Mouse (Mus musculus) cerebellum, postnatal 10 days (tissue): ENCODE measurements at regions not wholly inside any gene's neighbourhood (a gene's known extent, or its start where the extent isn't known, plus 50 kb on each side); places are given as distances from the start of the nearest gene placed in this dataset.

ENCODE experiments used
- DNase-seq, 2 experiments: peaks; one replicate each; pipeline ENCODE4 v3.0.0; 2021; ENCODE audit warnings: mixed read lengths in 2 of 2

DNA sequence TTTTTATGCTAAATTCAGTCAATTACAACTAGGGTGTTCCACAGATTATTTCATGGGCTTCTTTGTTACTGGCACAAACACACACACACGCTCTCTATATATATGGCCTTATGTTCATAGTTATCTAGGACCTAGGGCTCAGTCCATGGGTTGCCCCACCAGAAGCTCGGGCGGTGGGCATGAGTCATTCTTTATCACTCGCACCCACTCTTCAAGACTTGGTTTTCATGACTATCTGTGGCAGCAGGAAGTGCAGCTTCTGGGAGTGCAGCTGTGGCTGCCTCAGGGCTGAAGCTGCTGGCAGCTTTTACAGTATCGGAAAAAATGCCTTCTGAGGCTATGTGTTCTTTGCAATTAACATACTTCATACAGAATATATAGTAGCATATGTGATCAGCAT, 198.7 kb downstream of the Ipo11 start:
- DNase-seq = no peak

DNA sequence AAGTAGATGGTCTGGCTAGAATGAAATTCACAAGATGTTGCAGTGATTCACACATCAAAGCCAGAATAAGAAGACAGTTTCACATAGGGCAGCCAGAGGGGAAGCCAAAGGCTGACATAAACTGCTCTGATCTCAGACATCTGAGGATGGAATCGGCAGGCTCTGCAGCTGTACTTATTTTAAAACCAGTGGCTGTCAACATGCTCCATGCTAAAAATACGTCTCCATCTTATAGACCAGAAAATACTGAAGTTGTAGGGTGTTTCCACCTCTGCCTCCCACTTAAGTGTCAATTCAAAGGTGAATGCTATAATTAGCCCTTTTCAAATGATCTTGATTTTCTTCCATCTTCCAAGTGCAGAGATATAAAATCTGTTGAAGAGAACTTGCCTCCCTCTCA, 202.4 kb downstream of the Ipo11 start:
- DNase-seq = no peak

DNA sequence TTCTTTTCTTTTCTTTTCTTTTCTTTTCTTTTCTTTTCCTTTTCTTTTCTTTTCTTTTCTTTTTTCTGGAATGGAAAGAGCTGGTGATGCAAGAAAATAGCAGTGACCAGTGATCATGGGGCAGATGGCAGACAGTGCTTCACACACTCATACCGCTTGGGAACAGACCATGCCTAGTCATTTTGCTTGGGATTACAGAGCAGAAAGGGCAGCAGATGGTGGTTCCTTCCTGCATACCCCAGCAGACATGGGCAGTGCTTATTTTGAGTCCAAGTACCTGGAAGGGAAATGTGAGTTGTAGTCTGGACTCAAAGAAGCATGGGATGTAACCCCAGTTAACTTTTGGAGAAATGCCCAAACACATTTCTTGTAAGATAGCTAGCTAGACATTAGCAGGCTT, 203.9 kb downstream of the Ipo11 start:
- peak; percentile 59 to 69 for DNase-seq

DNA sequence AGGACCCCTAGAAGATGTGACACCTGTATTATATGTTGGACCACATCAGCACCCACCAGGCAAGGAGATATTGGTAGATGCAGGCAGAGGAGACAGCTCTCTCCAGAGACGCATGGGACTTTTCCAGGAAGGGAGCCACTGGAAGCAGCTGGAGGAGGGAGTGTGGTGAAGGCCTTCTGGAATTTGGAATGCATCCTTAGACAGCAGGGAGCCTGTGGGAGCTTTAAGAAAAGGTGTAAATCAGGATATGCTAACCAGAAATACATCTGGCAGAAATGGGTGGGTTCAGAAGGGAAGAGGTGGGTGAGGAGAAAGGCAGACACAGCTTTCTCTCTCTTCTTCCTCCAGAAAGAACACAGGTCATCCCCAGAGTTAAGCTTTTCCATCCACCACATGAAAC, 213.4 kb downstream of the Ipo11 start:
- DNase-seq = no peak

DNA sequence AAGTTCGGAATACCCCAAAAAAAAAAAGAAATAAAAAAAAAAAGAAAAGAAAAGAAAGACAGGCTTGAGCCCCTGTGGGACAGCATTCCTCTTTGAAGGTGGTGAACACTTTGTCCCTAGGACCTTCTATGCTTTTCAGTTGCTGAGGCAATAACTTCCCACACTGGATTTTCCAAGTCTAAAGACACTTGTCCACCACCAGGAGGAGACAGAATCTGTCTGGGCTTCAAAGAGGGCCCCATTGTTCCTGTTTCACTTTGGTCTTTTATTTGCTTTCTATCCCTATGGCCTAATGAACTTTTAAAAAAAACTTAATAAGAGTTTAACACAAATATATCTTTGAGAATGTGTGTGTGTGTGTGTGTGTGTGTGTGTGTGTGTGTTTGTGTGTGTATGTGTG, 215.6 kb downstream of the Ipo11 start:
- no peak for DNase-seq

DNA sequence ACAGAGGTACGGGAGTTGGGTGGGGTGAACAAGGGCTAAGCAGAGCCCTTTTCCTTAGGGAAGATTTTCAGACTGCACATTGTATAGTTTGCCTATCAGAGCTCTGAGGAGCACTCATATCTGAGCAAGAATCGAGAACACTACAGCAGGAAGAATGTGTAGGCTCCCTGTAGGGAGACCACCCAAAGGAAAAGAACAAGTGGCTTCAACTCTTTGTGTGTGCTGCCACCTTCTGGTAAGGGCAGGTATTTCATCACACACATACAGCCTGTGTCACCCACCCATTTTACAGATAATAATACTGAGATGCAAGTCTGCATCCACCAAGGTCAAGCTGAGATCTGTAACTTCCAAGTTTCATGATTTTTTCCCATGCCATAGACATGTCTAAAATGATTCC, 221.0 kb downstream of the Ipo11 start:
- DNase-seq = peak; percentile 55 to 58

DNA sequence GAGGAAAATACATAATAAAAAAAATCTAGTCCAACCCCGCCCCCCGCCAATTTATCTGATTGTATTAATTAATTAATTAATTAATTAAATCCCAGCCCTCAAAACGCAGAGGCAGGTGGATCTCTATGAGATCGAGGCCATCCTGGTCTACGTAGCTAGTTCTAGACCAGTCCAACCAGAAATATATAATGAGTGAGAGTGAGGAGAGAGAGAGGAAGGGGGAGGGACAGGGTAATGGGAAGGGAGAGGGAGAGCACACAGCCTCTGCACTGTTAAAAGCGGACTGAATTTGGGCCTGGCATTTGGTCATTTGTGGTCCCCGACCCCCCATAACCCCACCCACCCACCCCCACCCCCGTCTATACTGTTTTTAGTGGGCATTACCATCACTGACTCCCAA, 221.5 kb downstream of the Ipo11 start:
- DNase-seq = no peak

DNA sequence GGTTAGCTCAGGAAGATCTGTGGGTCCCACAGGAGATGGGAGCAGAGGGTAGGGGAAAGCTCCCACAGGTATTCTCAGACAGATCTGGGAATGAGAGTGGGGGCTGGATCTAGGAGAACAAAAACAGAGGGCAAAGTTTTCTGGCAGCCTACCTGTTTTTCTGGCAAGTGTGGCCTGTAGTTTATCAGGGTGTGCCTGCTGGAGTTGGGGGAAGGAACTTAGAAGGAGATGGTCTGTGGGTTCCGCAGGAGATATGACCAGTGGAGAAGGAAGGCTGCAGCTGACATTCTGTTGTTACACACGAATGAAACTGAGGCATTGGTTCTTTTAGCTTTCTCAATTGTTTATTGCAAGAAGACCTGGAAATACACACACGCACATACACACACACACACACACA, 226.2 kb downstream of the Ipo11 start:
- no peak for DNase-seq

DNA sequence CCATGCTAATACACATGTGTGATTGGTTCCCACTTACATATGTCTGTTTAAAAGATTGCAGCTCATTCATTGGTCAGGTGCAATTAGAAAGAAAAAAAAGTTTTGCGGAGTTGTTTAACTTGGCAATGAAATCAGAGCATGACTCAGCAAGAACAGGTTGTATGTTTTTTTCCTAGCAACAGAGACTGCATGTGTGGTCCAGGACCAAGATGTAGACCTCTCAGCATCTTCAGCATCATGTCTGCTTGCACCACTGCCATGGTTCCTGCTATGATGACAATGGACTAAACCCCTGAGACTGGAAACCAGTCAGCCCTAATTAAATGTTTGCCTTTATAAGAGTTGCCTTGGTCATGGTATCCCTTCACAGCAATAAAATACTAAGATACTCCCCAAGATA, 236.4 kb downstream of the Ipo11 start:
- DNase-seq = no peak

DNA sequence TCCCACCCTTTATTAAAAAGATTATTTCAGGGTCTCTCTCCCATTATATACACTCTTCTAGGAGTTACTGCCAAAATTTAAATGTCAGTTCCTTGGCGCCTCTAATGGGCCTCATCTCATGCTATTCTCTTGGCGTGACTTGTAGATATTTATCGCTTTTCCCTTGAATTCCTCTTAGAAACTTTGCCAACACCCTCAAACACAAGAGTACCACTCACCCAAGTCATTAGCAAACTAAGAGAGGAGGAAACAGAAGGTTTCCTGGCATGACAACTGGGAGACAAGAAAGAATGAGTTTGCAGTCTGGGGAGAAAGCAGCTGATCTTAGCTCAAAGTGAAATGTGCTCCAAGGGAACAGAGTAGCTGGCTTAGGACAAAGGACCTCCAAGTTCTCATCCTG, 236.8 kb downstream of the Ipo11 start:
- DNase-seq = no peak

DNA sequence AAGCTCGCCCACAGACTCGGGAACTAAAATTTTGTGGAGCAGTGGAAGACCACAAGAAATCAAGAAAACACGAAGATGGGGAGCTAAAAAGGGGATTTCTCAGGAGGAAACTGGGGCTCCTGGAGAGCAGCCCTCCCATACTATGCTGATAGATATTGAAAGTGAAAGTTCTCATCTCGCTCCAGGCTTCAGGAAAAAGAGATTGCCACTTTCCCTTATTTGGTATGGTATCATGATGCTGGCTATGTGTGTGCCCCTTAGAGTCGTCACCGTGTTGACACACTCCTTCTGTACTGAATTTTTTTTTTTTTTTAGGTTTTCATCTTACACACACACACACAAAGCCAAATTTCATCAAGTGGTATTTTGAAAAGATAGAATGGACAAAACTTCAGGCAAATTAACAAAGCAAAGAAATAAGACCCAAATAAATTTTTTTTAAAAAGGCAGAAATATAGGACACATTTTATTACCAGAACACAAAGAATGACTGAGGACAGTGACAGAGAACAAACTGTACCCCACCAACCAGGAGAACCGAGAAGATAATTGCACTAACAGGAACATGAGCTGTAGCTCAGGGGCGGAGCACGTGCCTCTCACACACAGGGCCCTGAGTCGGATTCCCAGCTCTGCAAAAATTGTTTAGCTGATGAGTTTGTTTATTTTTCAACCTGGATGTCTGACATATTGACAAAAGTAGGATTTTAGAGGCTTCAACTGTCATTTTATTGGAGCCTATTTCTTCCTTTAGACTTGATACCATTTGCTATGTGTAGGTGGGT, 244.8 kb downstream of the Ipo11 start:
- no peak for DNase-seq

DNA sequence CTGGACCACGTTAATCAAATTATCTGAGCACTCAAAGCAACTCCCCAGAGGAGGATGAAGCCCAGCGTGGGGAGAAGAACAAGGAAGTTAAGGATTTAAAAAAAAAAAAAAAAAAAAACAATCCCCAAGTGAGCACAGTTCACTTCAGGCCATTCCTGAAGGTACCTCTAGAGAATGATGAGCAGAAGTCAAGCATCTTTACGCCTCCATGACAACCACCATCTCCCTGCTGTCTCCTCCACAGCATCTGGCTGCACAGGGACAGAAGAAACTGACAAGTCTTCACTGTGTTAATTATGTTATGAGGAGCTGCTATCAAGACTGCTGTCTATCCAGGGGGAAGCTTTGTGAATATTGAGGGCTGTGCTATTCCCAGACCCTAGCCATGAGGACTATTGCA, 246.6 kb downstream of the Ipo11 start:
- DNase-seq = no peak

DNA sequence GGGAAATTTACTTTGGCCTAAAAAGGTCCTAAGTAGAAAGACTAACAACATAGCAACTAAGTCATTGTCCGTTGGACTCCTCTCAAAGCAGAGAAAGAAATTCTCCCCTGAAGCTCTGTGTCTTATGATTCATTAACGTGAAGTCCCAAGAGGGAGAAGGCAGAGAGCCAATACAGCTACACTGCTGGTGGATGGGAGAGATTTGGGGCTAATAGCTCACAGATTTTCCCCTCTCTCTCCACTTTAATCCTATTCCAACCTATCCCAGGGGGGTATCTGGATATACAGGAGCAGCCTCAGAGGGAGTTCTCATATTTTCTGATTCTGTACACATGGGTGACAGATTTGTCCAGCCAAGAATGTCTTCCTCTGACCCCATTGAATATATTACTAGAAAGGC, 247.1 kb downstream of the Ipo11 start:
- no peak for DNase-seq

DNA sequence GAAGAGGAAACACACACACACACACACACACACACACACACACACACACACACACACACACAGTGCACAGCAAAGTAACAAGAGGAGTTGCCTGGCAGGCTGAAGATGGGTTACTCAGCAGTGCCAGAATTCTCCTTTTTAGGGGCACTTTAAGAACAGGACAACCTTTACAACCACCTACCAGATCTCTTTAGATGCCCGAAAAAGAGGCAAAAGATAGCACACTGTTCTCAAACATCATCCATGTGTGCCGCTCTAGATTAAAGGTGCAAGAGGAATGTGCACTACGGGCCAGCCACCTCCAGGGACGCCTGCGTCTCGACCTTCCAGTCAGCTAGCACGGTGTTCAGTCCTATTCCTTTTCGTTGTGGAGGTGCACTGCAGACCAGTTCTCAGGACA, 247.7 kb downstream of the Ipo11 start:
- no peak for DNase-seq

DNA sequence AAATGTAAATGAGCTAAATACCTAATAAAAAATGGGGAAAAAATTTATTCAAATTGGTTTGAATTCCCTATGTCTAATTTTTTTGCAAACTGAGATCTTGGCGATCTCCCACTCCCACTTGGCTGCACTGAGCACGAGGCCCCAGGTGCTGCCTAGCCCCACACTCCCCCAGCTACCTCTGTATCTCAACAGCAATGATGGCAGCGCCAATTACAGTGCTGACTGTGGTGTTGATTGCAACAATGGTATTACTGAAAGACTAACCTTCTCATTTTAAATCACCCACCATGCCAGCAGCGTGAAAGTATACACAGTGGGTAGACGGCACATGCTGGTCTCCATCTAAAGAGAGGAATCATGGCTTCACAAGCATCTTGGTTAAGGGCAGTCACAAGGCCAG, 267.1 kb downstream of the Ipo11 start:
- DNase-seq = no peak

DNA sequence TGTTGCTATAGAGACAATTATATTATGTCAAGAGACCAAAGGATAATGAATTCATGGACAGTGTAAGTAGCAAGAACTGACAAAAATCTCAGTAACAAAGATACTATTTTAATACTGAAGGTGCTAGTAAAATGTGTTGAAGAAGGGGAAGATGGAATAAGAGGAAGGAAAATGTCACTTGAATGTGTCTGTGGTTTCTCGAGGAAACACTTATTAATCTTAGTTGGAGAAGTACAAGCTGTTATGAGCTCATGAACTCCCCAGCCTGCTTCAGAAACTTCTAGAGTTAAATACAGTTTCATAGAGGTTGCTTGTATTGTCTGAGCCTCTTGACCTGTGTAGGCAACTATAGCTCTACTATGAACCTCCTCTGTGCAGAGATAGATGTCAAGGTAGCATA, 274.6 kb downstream of the Ipo11 start:
- no peak for DNase-seq

DNA sequence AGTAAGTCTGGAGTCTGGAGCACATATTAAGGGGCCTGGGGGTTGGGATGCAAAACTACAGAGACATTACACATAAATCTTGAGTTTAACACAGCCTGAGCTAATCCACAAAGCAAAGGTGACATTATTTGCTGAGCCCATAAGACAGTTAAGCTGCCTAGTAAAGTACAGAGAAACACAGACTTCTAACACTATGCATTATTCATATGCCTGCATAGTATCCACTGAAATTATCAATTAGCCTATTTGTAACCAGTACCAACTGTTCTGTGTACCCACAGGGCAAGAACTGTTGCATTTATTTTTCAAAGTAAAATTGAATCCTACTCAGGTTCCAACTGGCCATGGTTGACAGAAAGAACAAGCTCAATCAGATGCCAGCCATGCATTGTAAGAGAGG, 287.4 kb downstream of the Ipo11 start:
- no peak for DNase-seq

DNA sequence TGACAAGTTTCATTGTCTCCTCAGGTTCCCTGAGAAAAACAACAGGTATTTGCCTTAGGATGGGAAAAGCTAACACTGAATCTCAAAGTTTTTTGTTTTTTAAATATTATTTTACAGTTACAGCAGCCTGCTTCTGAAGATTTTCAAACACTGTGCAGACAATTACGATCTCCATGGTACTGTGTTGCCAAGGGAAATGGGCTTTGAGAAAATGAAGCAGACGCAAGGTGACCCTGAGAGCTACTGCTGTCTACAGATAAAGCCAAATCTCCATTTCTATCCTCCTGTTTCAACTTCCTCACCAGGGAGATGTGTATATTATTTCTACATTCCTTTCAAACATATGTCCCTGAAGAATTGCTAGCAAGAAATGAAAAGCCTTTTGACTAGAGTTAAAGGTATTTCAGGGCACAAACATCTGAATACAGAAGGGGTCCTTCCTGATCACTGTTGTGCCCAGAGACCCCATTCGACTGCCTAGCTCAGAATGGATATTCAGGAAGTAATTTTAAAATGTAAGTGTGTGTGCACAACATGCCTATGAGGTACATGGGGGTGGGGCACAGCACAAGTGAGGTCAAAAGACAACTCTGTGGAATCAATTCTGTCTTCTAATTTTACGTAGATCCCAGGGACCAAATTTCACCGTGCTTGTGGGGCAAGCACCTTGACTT, 293.3 kb downstream of the Ipo11 start:
- no peak for DNase-seq

DNA sequence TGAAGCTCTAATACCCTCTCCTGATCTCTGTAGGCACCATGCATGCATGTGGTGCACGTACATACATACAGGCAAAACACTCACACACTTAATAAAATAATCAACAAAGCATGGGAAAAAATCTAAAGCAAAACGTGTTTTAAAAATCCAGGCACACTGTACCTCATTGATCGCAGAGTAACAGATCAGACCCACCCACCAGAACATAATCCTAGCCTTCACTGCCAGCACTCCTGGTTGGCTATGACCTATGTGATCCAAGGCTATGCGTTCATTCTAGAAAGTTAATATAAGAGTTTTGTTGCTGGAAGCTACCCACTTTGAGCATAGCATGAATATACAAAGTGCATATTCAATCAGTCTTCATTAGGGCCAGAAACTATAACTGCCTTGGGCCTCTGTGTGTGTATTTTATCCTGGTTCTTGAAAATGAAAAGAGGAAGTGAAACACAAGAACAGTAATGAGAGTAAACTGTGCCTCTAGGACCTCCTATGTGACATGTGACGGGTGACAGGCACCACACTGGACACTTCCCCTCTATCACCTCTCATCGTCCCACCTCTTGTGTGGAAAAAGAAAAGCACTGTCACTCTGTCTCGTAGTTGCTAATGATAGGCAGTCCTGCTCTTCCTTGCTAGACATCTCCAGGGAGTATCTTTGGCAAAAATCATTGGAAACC, 297.9 kb downstream of the Ipo11 start:
- no peak for DNase-seq

DNA sequence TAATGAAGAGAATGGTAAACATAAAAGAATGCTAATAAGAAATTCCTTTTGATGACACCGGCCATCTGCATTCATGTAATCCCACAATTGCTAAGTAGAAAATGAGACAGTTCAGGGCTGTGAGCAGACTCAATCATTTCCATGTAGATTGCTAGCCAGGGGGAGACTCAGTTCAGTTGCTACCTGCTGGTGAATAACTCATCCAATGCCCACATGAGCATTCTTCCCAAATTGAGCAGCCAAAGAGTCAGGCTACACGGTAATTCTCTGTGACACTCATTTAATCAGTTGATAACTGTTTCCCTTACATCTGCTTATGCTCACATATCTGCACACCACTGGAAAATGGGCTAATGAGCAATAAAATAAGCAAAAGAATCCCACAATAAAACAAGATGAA, 345.0 kb downstream of the Ipo11 start:
- no peak for DNase-seq

DNA sequence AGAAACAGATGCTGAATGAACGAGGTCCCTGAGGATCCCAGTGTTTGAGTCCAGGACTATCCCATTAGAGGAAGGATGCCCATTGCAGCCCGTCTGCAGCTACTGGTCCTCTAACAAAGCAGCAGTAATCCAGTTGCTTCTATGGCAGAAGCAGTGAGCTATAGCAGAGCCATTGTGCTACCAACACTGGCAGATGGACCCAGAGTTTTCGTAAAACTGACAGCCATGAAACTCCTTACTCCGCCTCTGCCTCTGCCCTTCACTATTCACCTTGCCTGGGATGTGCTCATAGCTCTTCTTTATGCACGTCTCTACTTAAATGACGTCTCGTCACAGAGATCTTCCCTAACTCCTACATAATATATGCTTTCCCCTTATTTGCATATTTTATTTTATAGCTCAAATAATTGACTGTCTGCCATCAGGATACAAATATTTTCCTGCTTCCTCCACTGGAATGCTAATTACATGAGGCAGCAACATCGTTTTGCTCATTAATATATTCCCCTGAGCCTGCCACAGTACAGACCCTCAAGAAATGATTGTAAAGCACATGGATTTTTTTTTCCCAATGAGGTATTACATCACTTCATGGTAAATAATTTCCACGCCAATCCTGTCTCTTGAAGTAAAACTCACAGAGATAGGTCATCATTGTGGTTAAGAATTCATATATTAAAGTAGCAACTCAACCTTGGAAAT, 368.9 kb downstream of the Ipo11 start:
- no peak for DNase-seq

DNA sequence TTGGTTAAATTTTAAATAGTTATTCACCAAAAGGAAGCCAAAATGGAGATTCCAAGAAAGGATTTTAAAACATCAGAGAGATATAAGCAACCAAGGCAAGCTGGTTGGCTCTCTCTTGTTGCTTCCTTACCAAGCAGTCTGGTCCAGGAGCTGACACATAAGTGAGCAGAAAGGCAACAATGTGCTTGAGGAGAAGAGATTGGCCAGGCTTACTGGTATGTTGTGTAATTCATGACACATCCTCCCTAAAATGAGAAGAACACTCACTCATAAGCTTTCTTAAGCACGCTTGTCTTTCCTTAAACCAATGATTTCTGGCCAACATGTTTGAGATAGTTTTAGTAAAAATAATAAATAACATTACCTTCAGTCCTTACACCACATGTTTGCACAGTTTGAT, 374.2 kb downstream of the Ipo11 start:
- DNase-seq = peak in 1 of 2 experiments; percentile 34

DNA sequence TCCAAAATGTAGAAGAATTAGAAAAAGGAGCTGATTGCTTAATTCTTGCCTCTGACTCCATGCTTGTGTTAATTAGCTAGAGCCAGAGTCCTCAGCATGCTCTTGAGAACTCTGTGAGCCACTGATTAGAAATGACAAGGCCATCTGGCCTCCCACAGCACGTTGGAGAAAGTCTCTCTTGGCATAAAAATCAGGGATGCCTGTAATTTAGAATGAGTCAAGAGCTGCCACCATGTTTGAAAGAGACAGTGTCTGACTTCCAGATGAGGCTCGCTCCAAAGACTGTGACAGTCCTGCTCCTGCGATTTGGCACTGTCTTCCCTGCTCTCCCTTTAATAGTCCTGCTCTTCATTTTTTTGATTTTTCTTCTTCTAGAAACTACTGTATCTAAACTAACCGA, 374.6 kb downstream of the Ipo11 start:
- DNase-seq = peak; percentile 82 to 85
